Mouse (Mus musculus) stomach, postnatal 0 days (tissue): ENCODE results near the gene Arsa. TPM values are rescaled to one million over a fixed set of nuclear protein-coding genes. Genes with fewer than 3 reads are reported as not detected.

Experiments
- ATAC-seq: fragments of 200-750 bp; cut with Nextera tagmentation; 2 replicates; pipeline ENCODE4 v1.8.0; 2017; ENCODE audit not compliant: low FRiP score, low TSS enrichment
- DNase-seq: peaks from one replicate; pipeline ENCODE4 v3.0.0-alpha.2; 2016; ENCODE audit warnings: low spot score
- H3K27ac ChIP-seq: fragments of 300-500 bp; sonication (generic); replicated peaks from 2 replicates; pipeline ENCODE4 v1.5.1; 2014; ENCODE audit warnings: mild to moderate bottlenecking, control low read depth
- H3K27me3 ChIP-seq: fragments of 300-500 bp; sonication (generic); 2 replicates; pipeline ENCODE4 v1.6.1; 2014; ENCODE audit warnings: low read length; ENCODE audit not compliant: control insufficient read depth, insufficient read depth
- H3K36me3 ChIP-seq: fragments of 300-500 bp; sonication (generic); 2 replicates; pipeline ENCODE4 v1.6.1; 2014; ENCODE audit warnings: low read length, mixed read lengths; ENCODE audit not compliant: control insufficient read depth, insufficient read depth
- H3K4me1 ChIP-seq: fragments of 300-500 bp; sonication (generic); replicated peaks from 2 replicates; pipeline ENCODE4 v1.6.1; 2014; ENCODE audit warnings: antibody characterized with exemption; ENCODE audit not compliant: control insufficient read depth, insufficient read depth
- H3K4me2 ChIP-seq: fragments of 300-500 bp; sonication (generic); replicated peaks from 2 replicates; pipeline ENCODE4 v1.6.1; 2014; ENCODE audit warnings: low read depth, mild to moderate bottlenecking, control low read depth, moderate library complexity
- H3K4me3 ChIP-seq: fragments of 300-500 bp; sonication (generic); 2 replicates; pipeline ENCODE4 v1.5.1; 2014; ENCODE audit warnings: low read depth, low read length, control low read depth
- H3K9ac ChIP-seq: fragments of 300-500 bp; sonication (generic); 2 replicates; pipeline ENCODE4 v1.6.1; 2014; ENCODE audit warnings: mild to moderate bottlenecking, low read length, control low read depth, mixed read lengths
- H3K9me3 ChIP-seq: fragments of 300-500 bp; sonication (generic); 2 replicates; pipeline ENCODE4 v1.6.1; 2016; ENCODE audit warnings: low read length; ENCODE audit not compliant: control insufficient read depth
- CTCF ChIP-seq: IDR thresholded peaks from 2 replicates; pipeline ENCODE4 v1.5.1; 2016; ENCODE audit warnings: antibody characterized with exemption, low read depth, mild to moderate bottlenecking, moderate library complexity
- EP300 ChIP-seq: optimal IDR thresholded peaks from 2 replicates; pipeline ENCODE3; 2016; ENCODE audit warnings: antibody characterized with exemption
- WGBS: fragments of 180-500 bp; shearing (Covaris S2); extraction: QIAGEN DNeasy Blood & Tissue Kit; methylation state at CpG from one replicate; pipeline ENCODE4 v1.1.7; 2014; 5-methylcytosine and 5-hydroxymethylcytosine counted together
- polyA plus RNA-seq: library from polyadenylated mRNA; unstranded; fragments of >200 nt; fragmentation: Nextera tagmentation; extraction: Ambion mirVana; gene quantifications from 2 replicates; pipeline ENCODE4 v1.2.1, GENCODE M21; 2015

Gene Arsa
- polyA plus RNA-seq, 1 experiment from 2014 or later = 10.3 TPM

- WGBS = 90% methylated on average over 9 of the region's 9 CpGs
- H3K27ac ChIP-seq = no peak overlapping the region
- DNase-seq = no peak
- TF ChIP-seq EP300 (no peak), CTCF (no peak)
- H3K27me3 ChIP-seq = no peaks in the 10 kb centered on the region; the same call in 1 of the 2 replicates
- H3K9ac ChIP-seq = no peak overlapping the region
- no peaks in the 10 kb centered on the region for H3K9me3 ChIP-seq
- H3K36me3 ChIP-seq = no peaks in the 10 kb centered on the region
- H3K4me3 ChIP-seq = no peak overlapping the region
- ATAC-seq = no peak
- H3K4me2 ChIP-seq = no peak overlapping the region
- no peaks in the 10 kb centered on the region for H3K4me1 ChIP-seq
These were observed 27.6 kb upstream of the Arsa start for GRCm38 (mm10) chr15:89504838-89505237.

GRCm38 (mm10) chr15:89501321-89501720, 24.1 kb upstream of the Arsa start:
- no peaks in the 10 kb centered on the region for H3K36me3 ChIP-seq
- H3K4me1 ChIP-seq = no peaks in the 10 kb centered on the region
- 92% methylated on average over 3 of the region's 3 CpGs for WGBS
- H3K9me3 ChIP-seq = no peaks in the 10 kb centered on the region
- no peak overlapping the region for H3K4me3 ChIP-seq
- no peak overlapping the region for H3K9ac ChIP-seq
- no peak overlapping the region for H3K4me2 ChIP-seq
- ATAC-seq (no peak), DNase-seq (no peak)
- H3K27ac ChIP-seq = no peak overlapping the region
- no peaks in the 10 kb centered on the region; the same call in 1 of the 2 replicates for H3K27me3 ChIP-seq
- no peak for TF ChIP-seq CTCF
- TF ChIP-seq EP300 = no peak

- peak; percentile 9; the same call in 1 of the 2 replicates for ATAC-seq
- no peaks in the 10 kb centered on the region for H3K4me1 ChIP-seq
- WGBS = 1% methylated on average over 35 of the region's 35 CpGs
- H3K4me2 ChIP-seq = peak overlapping the region; percentile 94
- DNase-seq = peak; percentile 48
- H3K36me3 ChIP-seq = no peaks in the 10 kb centered on the region
- no peak for TF ChIP-seq CTCF
- no peak for TF ChIP-seq EP300
- no peaks in the 10 kb centered on the region; the same call in 1 of the 2 replicates for H3K27me3 ChIP-seq
- peak overlapping the region; percentile 60; the same call in 1 of the 2 replicates for H3K9ac ChIP-seq
- H3K4me3 ChIP-seq = peak overlapping the region; percentile 67
- no peak overlapping the region for H3K27ac ChIP-seq
- no peaks in the 10 kb centered on the region for H3K9me3 ChIP-seq
These were observed 23.1 kb upstream of the Arsa start for GRCm38 (mm10) chr15:89500221-89500791.

GRCm38 (mm10) chr15:89499784-89500220, 22.6 kb upstream of the Arsa start:
- Histone ChIP-seq H3K9me3 (no peaks in the 10 kb centered on the region), H3K36me3 (no peaks in the 10 kb centered on the region), H3K27ac (no peak overlapping the region), H3K4me3 (peak overlapping the region; percentile 67), H3K4me2 (peak overlapping the region; percentile 94), H3K27me3 (no peaks in the 10 kb centered on the region; the same call in 1 of the 2 replicates), H3K9ac (peak overlapping the region; percentile 60), H3K4me1 (no peaks in the 10 kb centered on the region)
- peak; percentile 33 for DNase-seq
- ATAC-seq = peak; percentile 53; the same call in 1 of the 2 replicates
- under 1% methylated on average over 26 of the region's 60 CpGs for WGBS
- TF ChIP-seq CTCF = no peak
- TF ChIP-seq EP300 = no peak

DNA sequence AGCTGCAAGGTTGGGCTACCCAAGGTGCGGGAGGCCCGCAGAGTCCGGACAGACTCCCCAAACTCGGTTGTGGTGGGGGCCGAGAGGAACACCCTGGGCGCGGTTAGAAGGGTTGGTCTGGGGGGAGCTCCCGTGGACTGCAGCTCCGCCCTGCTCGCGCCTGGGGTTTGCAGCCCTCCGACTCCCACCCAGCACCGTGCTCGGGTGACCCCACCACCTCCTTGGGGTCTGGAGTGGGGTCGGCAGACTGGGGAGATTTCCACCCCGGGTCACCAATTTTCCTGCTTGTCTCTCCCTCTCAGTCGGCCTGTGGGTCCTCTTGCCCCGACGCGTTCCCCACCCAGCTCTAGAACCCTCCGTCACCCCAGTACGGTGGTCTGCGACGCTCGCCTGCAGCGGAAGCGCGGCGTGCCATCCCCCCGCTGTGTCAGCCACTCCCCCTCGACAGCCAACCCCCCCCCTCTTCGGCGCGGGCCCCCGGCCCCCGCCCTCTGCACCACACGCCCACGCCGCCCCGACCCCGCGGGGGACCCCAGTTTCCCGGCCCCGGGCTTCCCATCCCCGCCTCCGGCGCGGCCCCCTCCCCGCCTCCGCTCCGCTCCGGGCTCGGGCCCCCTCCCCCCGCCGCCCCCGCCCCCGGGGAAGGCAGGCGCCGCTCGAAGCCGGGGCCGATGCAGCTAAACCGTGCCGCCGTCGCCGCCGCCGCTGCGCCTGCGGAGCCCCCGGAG, 21.9 kb upstream of the Arsa start, which contains the start of gene Shank3:
Shank3 (plus strand) TSS at position 663 of the 728 bp plus-strand sequence.
- no peaks in the 10 kb centered on the region; the same call in 1 of the 2 replicates for H3K27me3 ChIP-seq
- H3K27ac ChIP-seq = peak within 1 kb of the TSS; percentile 63
- H3K4me2 ChIP-seq = peak within 1 kb of the TSS; percentile 94
- H3K36me3 ChIP-seq = no peaks in the 10 kb centered on the region
- ATAC-seq (peak; percentile 14; the same call in 1 of the 2 replicates), DNase-seq (no peak)
- TF ChIP-seq EP300 (no peak), CTCF (no peak)
- 0% methylated on average over 42 of the region's 72 CpGs for WGBS
- H3K9me3 ChIP-seq = no peaks in the 10 kb centered on the region
- H3K9ac ChIP-seq = peak within 1 kb of the TSS; percentile 60
- peak within 1 kb of the TSS; percentile 67 for H3K4me3 ChIP-seq
- H3K4me1 ChIP-seq = no peaks in the 10 kb centered on the region
